Mouse (Mus musculus): ENCODE measurements around the gene Cmtm8. TPM values are rescaled to one million over a fixed set of nuclear protein-coding genes. Genes with fewer than 3 reads are reported as not detected.

The Cmtm8 gene
- polyA plus RNA-seq, 1 experiment = 179 TPM

DNA sequence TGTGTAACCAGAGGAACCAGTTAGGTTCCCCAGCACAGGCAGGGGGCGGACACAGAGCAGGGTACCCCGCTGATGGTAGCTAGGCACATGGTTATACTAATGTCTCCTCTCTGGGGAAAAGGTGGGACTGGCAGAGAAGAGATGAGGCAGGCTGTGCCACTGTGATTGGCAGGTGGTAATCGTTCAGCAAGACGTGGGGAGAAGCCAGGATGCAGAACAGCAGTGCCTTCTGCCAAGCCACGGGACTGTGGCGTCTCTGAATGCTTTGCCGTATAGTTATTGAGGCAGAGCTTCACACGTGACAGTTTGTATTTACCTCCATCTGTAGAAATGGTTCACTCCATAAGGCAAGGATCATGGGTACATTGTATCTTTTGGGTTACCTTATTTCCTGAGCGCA is 10.7 kb upstream of the Cmtm8 start:
- Histone ChIP-seq H3K4me1 (ENCODE audit: control insufficient read depth, insufficient read depth, low read length) (peaks cover 7% of the 10 kb centered on the region; the same call in 1 of the 2 replicates), H3K4me3 (replicated peaks; ENCODE audit: extremely low read depth, low read depth, low read length) (no peak overlapping the region)
- no peak for TF ChIP-seq CTCF (IDR thresholded peaks at IDR 0.05; ENCODE audit: insufficient read depth, low read length)
- no peak for TF ChIP-seq POLR2A (IDR thresholded peaks at IDR 0.05; ENCODE audit: borderline replicate concordance, extremely low read depth, low read depth, low read length)
- DNase-seq = no peak
- WGBS = 75% methylated on average over 9 of the region's 9 CpGs

DNA sequence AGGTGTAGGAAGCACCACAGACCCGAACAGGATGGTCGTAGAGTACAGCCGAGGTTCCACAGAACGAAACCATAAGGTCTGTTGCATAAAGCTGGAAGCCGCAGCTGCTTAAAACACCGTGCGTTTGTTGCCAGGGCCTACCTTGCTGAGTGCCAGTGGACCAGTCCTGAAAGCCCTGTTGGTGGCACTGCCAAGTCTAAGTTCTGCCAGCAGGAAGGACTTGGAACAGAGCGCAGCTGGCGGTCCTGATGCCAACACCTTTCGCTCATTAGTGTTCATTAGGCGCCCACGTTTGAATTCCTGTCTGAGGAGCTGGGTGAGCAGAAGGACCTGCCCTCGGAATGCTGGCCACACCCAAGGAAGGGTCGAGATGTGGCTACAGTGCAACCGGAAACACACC is 9.4 kb upstream of the Cmtm8 start:
- peaks cover 7% of the 10 kb centered on the region; the same call in 1 of the 2 replicates for H3K4me1 ChIP-seq (ENCODE audit: control insufficient read depth, insufficient read depth, low read length)
- no peak overlapping the region for H3K4me3 ChIP-seq (replicated peaks; ENCODE audit: extremely low read depth, low read depth, low read length)
- DNase-seq = peak; percentile 31
- TF ChIP-seq CTCF (IDR thresholded peaks at IDR 0.05; ENCODE audit: insufficient read depth, low read length) = no peak
- no peak for TF ChIP-seq POLR2A (IDR thresholded peaks at IDR 0.05; ENCODE audit: borderline replicate concordance, extremely low read depth, low read depth, low read length)
- 66% methylated on average over 15 of the region's 15 CpGs for WGBS

DNA sequence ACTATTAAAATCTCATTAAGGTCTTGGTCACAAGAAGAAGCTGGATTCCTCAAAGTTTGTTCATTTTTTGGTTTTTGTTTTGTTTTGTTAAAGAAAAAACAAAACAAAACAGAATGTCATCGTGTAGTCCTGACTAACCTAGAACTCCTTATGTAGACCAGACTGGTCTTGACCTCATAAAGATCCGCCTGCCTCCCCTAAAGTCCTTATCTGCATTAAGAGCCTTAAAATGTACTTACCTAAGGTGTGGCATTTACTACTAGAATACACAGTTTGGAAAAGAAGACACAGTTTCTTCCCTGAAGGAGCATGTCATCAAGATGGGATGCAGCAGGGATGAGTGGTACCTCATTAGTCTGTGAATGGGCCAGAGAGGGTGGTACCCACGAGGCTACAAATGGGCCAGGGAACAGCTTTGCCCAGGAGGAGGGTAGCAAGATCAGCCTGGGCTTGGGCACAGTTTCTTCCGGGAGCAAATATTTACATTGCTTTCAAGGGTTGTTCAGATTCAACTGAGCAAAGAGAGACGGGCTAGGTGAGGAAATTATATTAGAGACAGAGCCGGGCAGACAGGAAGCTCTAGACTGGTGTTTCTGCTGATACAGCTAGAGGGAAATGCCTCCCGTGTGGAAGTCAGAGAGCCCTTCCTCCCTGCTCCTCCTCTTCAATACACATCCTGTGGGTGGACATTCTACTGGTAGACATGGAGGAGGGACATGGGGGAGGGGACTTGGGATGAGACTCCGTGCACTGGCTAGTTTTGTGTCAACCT is 7.6 kb upstream of the Cmtm8 start:
- TF ChIP-seq POLR2A (IDR thresholded peaks at IDR 0.05; ENCODE audit: borderline replicate concordance, extremely low read depth, low read depth, low read length) = no peak
- TF ChIP-seq CTCF (IDR thresholded peaks at IDR 0.05; ENCODE audit: insufficient read depth, low read length) = no peak
- 26% methylated on average over 8 of the region's 8 CpGs for WGBS
- peak; percentile 51 for DNase-seq
- peaks cover 7% of the 10 kb centered on the region; the same call in 1 of the 2 replicates for H3K4me1 ChIP-seq (ENCODE audit: control insufficient read depth, insufficient read depth, low read length)
- H3K4me3 ChIP-seq (replicated peaks; ENCODE audit: extremely low read depth, low read depth, low read length) = no peak overlapping the region

DNA sequence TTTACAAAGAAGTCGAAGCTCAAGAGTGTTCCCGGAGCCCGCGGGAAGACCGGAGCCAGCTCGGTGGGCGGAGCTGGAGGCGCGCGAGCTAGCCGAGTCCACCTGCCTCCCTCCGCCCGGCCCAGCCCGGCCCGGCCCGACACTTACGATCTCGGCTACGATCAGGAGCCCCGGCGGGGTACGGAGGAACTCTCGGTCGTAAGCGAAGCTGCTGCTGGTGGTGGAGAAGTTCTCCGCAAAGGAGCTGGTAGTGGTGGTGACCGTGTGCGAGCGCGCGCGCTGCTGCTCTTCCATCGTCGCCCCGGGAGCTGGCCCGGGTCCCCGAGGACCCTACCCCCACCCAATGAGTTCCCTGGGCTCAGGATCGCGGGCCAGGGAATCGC is 331 bp downstream of the Cmtm8 start:
- H3K4me1 ChIP-seq (ENCODE audit: control insufficient read depth, insufficient read depth, low read length) = peaks cover 7% of the 10 kb centered on the region
- under 1% methylated on average over 40 of the region's 40 CpGs for WGBS
- peak overlapping the region; percentile 90 for H3K4me3 ChIP-seq (replicated peaks; ENCODE audit: extremely low read depth, low read depth, low read length)
- TF ChIP-seq POLR2A (IDR thresholded peaks at IDR 0.05; ENCODE audit: borderline replicate concordance, extremely low read depth, low read depth, low read length) (no peak), CTCF (IDR thresholded peaks at IDR 0.05; ENCODE audit: insufficient read depth, low read length) (no peak)
- no peak for DNase-seq

DNA sequence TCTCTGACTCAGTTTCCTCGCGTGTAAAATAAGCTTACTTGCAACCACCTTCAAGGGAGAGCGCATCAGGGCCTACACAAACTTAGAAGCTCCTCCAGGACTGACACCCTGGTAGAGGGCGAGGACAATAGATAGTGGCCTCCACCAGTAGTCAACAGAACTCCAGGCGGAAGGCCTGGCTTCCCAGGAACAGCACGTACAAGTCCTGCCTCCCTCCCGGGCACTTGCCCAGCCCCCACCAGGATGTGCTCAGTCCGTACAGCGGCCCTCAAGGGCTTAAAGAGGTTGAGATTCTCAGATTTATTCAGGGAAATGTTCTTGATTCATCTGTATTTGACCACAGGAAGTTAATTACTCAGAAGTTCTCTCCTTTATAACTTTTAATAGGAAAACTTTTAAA is 1.1 kb downstream of the Cmtm8 start:
- H3K4me3 ChIP-seq (replicated peaks; ENCODE audit: extremely low read depth, low read depth, low read length) = peak overlapping the region; percentile 90
- peaks cover 7% of the 10 kb centered on the region for H3K4me1 ChIP-seq (ENCODE audit: control insufficient read depth, insufficient read depth, low read length)
- TF ChIP-seq POLR2A (IDR thresholded peaks at IDR 0.05; ENCODE audit: borderline replicate concordance, extremely low read depth, low read depth, low read length) (no peak), CTCF (IDR thresholded peaks at IDR 0.05; ENCODE audit: insufficient read depth, low read length) (no peak)
- WGBS = 36% methylated on average over 9 of the region's 9 CpGs
- peak; percentile 55 for DNase-seq

DNA sequence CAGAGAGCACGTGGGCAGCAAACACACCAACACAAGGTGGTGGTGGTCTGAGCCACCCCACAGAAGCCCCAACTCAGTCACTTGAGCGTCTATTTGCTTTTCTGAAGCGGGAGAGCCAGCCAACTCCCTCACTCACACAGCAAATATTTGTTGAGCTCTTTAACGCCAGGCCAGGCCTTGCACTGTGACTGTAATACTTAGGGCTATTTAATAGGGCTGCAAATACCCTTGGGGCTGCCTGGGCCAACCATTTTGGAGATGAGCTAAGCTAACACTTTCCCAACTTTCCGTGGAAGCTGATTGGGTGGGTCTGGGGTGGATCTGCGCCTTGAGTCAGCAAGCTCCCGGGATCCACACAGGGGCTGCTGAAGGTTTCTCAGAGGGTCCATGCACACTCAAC is 1.7 kb downstream of the Cmtm8 start:
- peaks cover 7% of the 10 kb centered on the region for H3K4me1 ChIP-seq (ENCODE audit: control insufficient read depth, insufficient read depth, low read length)
- WGBS = 67% methylated on average over 7 of the region's 7 CpGs
- peak overlapping the region; percentile 9 for H3K4me3 ChIP-seq (replicated peaks; ENCODE audit: extremely low read depth, low read depth, low read length)
- TF ChIP-seq CTCF (IDR thresholded peaks at IDR 0.05; ENCODE audit: insufficient read depth, low read length) (no peak), POLR2A (IDR thresholded peaks at IDR 0.05; ENCODE audit: borderline replicate concordance, extremely low read depth, low read depth, low read length) (no peak)
- peak; percentile 47 for DNase-seq

DNA sequence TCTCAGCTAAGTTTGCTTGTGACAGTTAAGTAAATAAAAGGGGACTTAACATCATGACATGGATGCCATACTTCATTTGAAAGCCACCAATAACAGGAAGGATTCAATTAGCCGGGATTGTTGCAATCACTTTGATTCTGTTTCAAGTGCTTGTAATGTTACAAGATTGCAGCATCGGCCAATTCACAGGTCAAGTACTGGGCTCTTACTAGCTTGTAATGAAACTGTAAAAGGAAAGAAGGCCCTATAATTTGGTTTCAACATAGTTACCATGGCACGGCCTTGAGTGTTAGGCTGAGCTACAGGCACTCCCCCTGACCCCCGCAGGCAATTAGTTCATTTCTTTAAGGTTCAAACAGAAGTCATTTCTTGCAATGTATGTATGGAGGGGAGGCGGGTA is 5.1 kb downstream of the Cmtm8 start:
- Histone ChIP-seq H3K4me3 (replicated peaks; ENCODE audit: extremely low read depth, low read depth, low read length) (no peak overlapping the region), H3K4me1 (ENCODE audit: control insufficient read depth, insufficient read depth, low read length) (peaks cover 7% of the 10 kb centered on the region)
- peak; percentile 38 for DNase-seq
- WGBS = 61% methylated on average over 5 of the region's 5 CpGs
- TF ChIP-seq CTCF (IDR thresholded peaks at IDR 0.05; ENCODE audit: insufficient read depth, low read length) (no peak), POLR2A (IDR thresholded peaks at IDR 0.05; ENCODE audit: borderline replicate concordance, extremely low read depth, low read depth, low read length) (no peak)

DNA sequence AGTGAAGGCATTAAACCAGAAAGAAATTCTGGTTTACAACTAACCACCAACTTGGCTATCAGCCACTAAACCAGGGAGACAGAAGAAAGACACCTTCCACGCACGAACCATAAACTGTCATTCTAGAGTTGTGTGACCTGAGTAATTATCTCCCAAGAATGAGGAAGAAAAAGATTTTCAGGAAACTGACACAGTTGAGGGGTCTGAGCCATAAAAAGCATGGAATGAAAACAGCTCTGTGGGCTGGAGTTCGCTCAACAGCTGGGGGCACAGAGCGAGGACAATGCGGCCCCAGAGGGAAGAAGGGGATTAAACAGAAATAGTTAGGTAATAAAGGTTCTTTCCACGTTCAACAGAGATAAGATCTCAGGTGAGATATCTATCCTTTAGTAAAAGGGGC is 12.4 kb downstream of the Cmtm8 start:
- 46% methylated on average over 6 of the region's 6 CpGs for WGBS
- TF ChIP-seq CTCF (IDR thresholded peaks at IDR 0.05; ENCODE audit: insufficient read depth, low read length) = no peak
- TF ChIP-seq POLR2A (IDR thresholded peaks at IDR 0.05; ENCODE audit: borderline replicate concordance, extremely low read depth, low read depth, low read length) = no peak
- Histone ChIP-seq H3K4me1 (ENCODE audit: control insufficient read depth, insufficient read depth, low read length) (peaks cover 15% of the 10 kb centered on the region), H3K4me3 (replicated peaks; ENCODE audit: extremely low read depth, low read depth, low read length) (no peak overlapping the region)
- no peak for DNase-seq

DNA sequence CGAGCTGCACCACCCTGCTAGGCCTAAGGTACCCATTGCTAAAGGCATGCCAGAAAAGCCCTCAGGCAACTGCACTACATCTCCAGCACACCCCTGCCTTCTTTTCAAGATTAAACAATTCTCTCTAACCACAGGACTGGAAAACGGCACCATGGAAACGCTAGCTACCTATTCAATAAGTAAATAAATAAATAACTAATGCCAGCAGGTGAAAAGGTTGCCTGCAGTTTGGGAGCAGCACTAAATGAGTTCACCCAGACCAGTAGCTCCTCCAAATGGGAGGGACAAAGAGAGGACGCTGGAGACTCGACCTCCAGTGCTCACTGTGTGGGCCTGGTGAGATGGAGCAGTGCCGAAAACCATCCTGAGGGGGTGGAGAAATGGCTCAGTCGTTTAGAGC is 13.6 kb downstream of the Cmtm8 start:
- Histone ChIP-seq H3K4me1 (ENCODE audit: control insufficient read depth, insufficient read depth, low read length) (peaks cover 15% of the 10 kb centered on the region), H3K4me3 (replicated peaks; ENCODE audit: extremely low read depth, low read depth, low read length) (no peak overlapping the region)
- DNase-seq = no peak
- WGBS = 50% methylated on average over 7 of the region's 7 CpGs
- TF ChIP-seq CTCF (IDR thresholded peaks at IDR 0.05; ENCODE audit: insufficient read depth, low read length) (no peak), POLR2A (IDR thresholded peaks at IDR 0.05; ENCODE audit: borderline replicate concordance, extremely low read depth, low read depth, low read length) (no peak)

DNA sequence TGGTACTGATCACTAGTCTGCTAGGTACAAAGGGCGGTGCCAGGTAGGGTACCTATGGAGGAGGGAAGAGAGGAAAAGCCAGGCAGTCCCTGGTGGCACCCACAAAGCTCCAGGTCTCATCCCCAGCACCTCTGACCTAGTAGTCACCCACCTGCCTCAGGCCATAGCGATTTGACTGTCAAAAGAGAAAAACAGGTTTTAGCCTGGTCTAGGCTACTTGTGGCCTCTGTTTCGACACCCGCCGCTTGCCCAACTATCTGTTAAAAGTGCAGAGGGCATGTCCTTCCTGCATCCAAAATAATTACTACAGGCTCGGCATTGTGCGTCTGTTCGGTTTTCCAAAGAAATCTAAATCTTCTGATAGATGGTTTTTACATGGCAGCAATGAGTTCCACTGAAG is 14.3 kb downstream of the Cmtm8 start:
- TF ChIP-seq CTCF (IDR thresholded peaks at IDR 0.05; ENCODE audit: insufficient read depth, low read length) (no peak), POLR2A (IDR thresholded peaks at IDR 0.05; ENCODE audit: borderline replicate concordance, extremely low read depth, low read depth, low read length) (no peak)
- H3K4me3 ChIP-seq (replicated peaks; ENCODE audit: extremely low read depth, low read depth, low read length) = no peak overlapping the region
- WGBS = 69% methylated on average over 8 of the region's 8 CpGs
- H3K4me1 ChIP-seq (ENCODE audit: control insufficient read depth, insufficient read depth, low read length) = peaks cover 17% of the 10 kb centered on the region
- no peak for DNase-seq

Measured in lung, adult 2 months (tissue).